Mouse (Mus musculus): ENCODE data around the gene Vmn1r117.
"Not testable (repeated sequence)": the region's sequence is repeated elsewhere in the genome, so short reads cannot be mapped to it uniquely, and the experiment has no call there.

Gene Vmn1r117

DNA sequence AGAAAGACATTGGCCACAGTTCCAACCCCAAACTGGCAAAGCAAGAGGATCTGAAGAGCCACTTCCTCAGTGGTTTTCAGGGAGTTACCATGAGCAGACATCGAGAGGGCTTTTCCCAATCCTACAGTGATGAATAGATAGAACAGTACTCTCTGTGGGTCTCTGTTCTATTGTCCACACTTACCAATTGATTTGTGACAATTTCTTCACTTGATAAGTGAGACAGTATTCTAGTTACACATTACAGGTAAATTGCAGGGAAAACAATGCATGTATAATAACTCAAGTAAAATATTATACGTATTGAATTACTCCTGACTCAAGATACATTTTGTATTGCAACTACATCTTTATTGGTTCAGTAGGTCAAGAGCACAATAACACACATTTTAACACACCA lies at the start of gene Vmn1r117:
Gene Vmn1r117, minus strand, starts transcription at position 101 of the 400 bp plus-strand sequence.
- in situ Hi-C loops (cut with MboI, MseI) = not testable (repeated sequence)

- in situ Hi-C loops (cut with MboI, MseI) = not testable (repeated sequence)
Observed at GRCm38 (mm10) chr7:20912247-20912646, 28.3 kb upstream of the Vmn1r117 start, which contains the start of gene Vmn1r118. Gene Vmn1r118 (minus strand): TSS chr7:20912347.

DNA sequence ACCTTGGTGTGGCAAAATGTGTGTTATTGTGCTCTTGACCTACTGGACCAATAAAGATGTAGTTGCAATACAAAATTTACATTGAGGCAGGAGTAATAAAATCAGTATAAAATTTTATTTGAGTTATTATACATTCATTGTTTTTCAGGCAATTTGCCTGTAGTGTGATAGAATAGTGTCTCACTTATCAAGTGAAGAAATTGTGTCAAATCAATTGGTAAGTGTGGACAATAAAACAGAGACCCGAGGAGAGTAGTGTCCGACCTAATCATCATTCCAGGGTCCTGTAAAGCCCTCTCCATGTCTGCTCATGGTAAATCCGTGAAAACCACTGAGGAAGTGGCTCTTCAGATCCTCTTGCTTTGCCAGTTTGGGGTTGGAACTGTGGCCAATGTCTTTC lies 12.0 kb downstream of the Vmn1r117 start, which contains the start of gene Vmn1r116:
Gene Vmn1r116, plus strand, starts transcription at position 301 of the 400 bp plus-strand sequence.
- in situ Hi-C loops (cut with MboI, MseI) = loop anchor here (25.0 kb wide), 1 partner anchor 190 kb away; the partner anchor contains the start of gene Vmn1r120

DNA sequence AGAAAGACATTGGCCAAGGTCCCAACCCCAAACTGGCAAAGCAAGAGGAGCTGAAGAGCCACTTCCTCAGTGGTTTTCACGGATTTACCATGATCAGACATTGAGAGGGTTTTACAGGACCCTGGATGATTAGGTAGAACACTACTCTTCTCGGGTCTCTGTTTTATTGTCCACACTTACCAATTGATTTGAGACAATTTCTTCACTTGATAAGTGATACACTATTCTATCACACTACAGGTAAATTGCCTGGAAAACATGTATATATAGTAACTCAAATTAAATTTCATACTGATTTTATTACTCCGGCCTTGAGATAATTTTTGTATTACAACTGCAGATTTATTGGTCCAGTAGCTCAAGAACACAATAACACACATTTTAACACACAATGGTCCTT lies 39.0 kb downstream of the Vmn1r117 start, which contains the start of gene Vmn1r115:
Gene Vmn1r115, minus strand, starts transcription at position 101 of the 400 bp plus-strand sequence.
- in situ Hi-C loops (cut with MboI, MseI) = loop anchor here (10.0 to 25.0 kb wide), 2 partner anchors 470 to 942 kb away; partner anchors contain the start of genes Gm4177 and Vmn1r127
